Mouse (Mus musculus): ENCODE data around the gene Yipf2. TPM values are rescaled to one million over a fixed set of nuclear protein-coding genes. Genes with fewer than 3 reads are reported as not detected.

The Yipf2 gene
- total RNA-seq (2014; rRNA removed) (18.6 and 25.5 TPM in 2 replicates), polyA plus RNA-seq (2015; fragmentation: Nextera tagmentation; extraction: Ambion mirVana) (18.4 and 19.3 TPM in 2 replicates)

- no peaks in the 10 kb centered on the region for H3K27me3 ChIP-seq (ENCODE audit: insufficient read depth, low read length)
- 0 out of 2 replicates have a peak, but pooled peaks have one; percentile 1 for TF ChIP-seq CTCF (IDR thresholded peaks at IDR 0.05; ENCODE audit: low read depth)
- no peaks in the 10 kb centered on the region for H3K9me3 ChIP-seq (ENCODE audit: low read length)
- H3K4me3 ChIP-seq (ENCODE audit: low read length): peak within 1 kb of the TSS; percentile 64
- WGBS: 2% methylated on average over 30 of the region's 30 CpGs
- DNase-seq (ENCODE audit: low spot score) (peak; percentile 98), ATAC-seq (peak; percentile 92)
- H3K9ac ChIP-seq (replicated peaks; ENCODE audit: low read length): peak within 1 kb of the TSS; percentile 91
- H3K27ac ChIP-seq: peak within 1 kb of the TSS; percentile 84
- peaks cover 25% of the 10 kb centered on the region for H3K36me3 ChIP-seq (ENCODE audit: insufficient read depth, low read length)
- peaks cover 5% of the 10 kb centered on the region; the same call in 1 of the 2 replicates for H3K4me1 ChIP-seq (ENCODE audit: insufficient read depth, low read length)
- peak within 1 kb of the TSS; percentile 81 for H3K4me2 ChIP-seq (ENCODE audit: low read depth, low read length)
These were observed at the start of gene Yipf2, which contains the start of gene Timm29 for GRCm38 (mm10) chr9:21592703-21593121. Gene Yipf2 (minus strand): TSS chr9:21592828. Gene Timm29 (plus strand): TSS chr9:21592722.

GRCm38 (mm10) chr9:21639031-21639430 lies 46.4 kb upstream of the Yipf2 start:
- ATAC-seq (no peak), DNase-seq (ENCODE audit: low spot score) (no peak)
- Histone ChIP-seq H3K4me1 (ENCODE audit: insufficient read depth, low read length) (no peaks in the 10 kb centered on the region), H3K27me3 (ENCODE audit: insufficient read depth, low read length) (no peaks in the 10 kb centered on the region), H3K27ac (no peak overlapping the region), H3K4me3 (ENCODE audit: low read length) (no peak overlapping the region), H3K9me3 (ENCODE audit: low read length) (no peaks in the 10 kb centered on the region), H3K4me2 (ENCODE audit: low read depth, low read length) (no peak overlapping the region), H3K36me3 (ENCODE audit: insufficient read depth, low read length) (peaks cover 87% of the 10 kb centered on the region), H3K9ac (replicated peaks; ENCODE audit: low read length) (no peak overlapping the region)
- no peak for TF ChIP-seq CTCF (IDR thresholded peaks at IDR 0.05; ENCODE audit: low read depth)
- WGBS: 83% methylated on average over 11 of the region's 11 CpGs

DNA sequence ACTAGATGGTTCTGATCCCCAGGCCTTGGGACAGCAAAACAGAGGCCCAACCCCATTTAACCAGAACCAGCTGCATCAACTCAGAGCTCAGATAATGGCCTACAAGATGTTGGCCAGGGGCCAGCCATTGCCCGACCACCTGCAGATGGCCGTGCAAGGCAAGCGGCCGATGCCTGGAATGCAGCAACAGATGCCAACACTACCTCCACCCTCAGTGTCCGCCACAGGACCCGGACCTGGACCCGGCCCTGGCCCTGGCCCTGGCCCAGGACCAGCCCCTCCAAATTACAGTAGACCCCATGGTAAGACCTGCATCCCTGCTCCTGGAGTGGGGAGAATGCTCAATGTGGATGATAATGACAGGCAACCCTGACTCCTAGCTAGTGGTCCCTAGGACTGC lies 43.0 kb upstream of the Yipf2 start:
- H3K9me3 ChIP-seq (ENCODE audit: low read length): no peaks in the 10 kb centered on the region
- 39% methylated on average over 7 of the region's 7 CpGs for WGBS
- DNase-seq (ENCODE audit: low spot score) (peak; percentile 29), ATAC-seq (peak; percentile 8; the same call in 1 of the 2 replicates)
- no peak overlapping the region for H3K4me3 ChIP-seq (ENCODE audit: low read length)
- H3K27me3 ChIP-seq (ENCODE audit: insufficient read depth, low read length): no peaks in the 10 kb centered on the region
- H3K9ac ChIP-seq (replicated peaks; ENCODE audit: low read length): no peak overlapping the region
- TF ChIP-seq CTCF (IDR thresholded peaks at IDR 0.05; ENCODE audit: low read depth): no peak
- H3K27ac ChIP-seq: no peak overlapping the region; the same call in 1 of the 2 replicates
- no peaks in the 10 kb centered on the region for H3K4me1 ChIP-seq (ENCODE audit: insufficient read depth, low read length)
- H3K36me3 ChIP-seq (ENCODE audit: insufficient read depth, low read length): peaks cover 66% of the 10 kb centered on the region
- H3K4me2 ChIP-seq (ENCODE audit: low read depth, low read length): no peak overlapping the region

DNA sequence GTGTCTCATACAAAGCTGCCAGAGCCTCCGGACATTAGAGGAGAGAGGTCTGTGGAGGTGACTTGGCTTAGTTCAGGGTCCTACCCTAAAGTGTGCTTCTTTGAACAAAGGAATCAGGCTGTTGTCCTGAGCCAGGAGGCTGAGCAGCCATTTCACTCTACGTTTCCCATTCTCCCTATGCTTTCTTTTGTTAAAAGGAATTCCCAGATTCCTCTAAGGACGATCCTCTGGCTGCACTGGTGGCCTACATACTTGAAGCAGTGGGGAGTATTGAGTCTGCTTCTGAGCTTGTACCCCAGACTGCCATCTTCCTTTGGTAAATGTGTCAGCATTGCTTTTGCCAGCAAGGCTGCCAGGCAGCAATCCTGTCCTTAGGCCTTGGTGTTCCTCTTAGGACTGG lies 40.5 kb upstream of the Yipf2 start:
- DNase-seq (ENCODE audit: low spot score) (no peak), ATAC-seq (no peak)
- Histone ChIP-seq H3K9me3 (ENCODE audit: low read length) (no peaks in the 10 kb centered on the region), H3K4me3 (ENCODE audit: low read length) (no peak overlapping the region), H3K4me1 (ENCODE audit: insufficient read depth, low read length) (no peaks in the 10 kb centered on the region), H3K4me2 (ENCODE audit: low read depth, low read length) (no peak overlapping the region), H3K27me3 (ENCODE audit: insufficient read depth, low read length) (no peaks in the 10 kb centered on the region), H3K9ac (replicated peaks; ENCODE audit: low read length) (no peak overlapping the region), H3K36me3 (ENCODE audit: insufficient read depth, low read length) (peaks cover 48% of the 10 kb centered on the region), H3K27ac (no peak overlapping the region)
- 44% methylated on average over 3 of the region's 3 CpGs for WGBS
- TF ChIP-seq CTCF (IDR thresholded peaks at IDR 0.05; ENCODE audit: low read depth): no peak

GRCm38 (mm10) chr9:21630673-21631072 lies 38.0 kb upstream of the Yipf2 start:
- TF ChIP-seq CTCF (IDR thresholded peaks at IDR 0.05; ENCODE audit: low read depth): peak; percentile 68
- H3K4me3 ChIP-seq (ENCODE audit: low read length): no peak overlapping the region
- H3K4me2 ChIP-seq (ENCODE audit: low read depth, low read length): no peak overlapping the region
- no peak overlapping the region for H3K9ac ChIP-seq (replicated peaks; ENCODE audit: low read length)
- no peaks in the 10 kb centered on the region for H3K27me3 ChIP-seq (ENCODE audit: insufficient read depth, low read length)
- H3K4me1 ChIP-seq (ENCODE audit: insufficient read depth, low read length): no peaks in the 10 kb centered on the region
- H3K9me3 ChIP-seq (ENCODE audit: low read length): no peaks in the 10 kb centered on the region
- peaks cover 27% of the 10 kb centered on the region for H3K36me3 ChIP-seq (ENCODE audit: insufficient read depth, low read length)
- WGBS: 72% methylated on average over 3 of the region's 3 CpGs
- H3K27ac ChIP-seq: no peak overlapping the region
- ATAC-seq (no peak), DNase-seq (ENCODE audit: low spot score) (peak; percentile 54)

DNA sequence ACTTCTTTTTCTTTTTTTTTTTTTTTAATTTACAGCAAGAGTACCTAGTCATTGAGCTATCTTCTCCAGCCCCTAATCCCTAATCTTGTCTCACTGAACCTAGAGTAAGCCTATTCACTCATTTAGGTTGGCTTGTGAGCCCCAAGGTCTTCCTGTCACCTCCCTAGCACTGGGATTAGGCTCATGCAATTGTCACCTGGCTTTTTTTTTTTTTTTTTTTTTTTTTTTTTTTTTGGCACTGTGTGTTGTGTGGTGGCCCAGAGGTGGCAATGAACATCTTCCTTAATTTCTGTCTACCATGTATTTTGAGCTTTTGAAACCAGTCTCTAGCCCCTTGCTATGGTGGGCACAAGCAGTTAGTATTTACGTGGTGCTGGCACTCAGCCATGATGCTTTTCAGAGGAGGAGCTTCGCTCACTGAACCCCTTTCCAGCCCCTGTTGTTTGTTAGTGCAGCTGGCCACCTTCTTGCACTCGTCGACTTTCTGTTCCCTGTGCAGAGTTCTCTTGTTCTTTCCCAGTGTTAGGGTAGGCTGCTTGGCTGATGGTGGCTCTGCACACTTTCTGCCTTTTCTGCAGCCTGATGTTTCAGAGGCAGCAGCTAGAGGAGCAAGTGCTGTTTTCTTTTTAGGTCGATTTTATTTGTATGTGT lies 34.6 kb upstream of the Yipf2 start:
- Histone ChIP-seq H3K4me1 (ENCODE audit: insufficient read depth, low read length) (no peaks in the 10 kb centered on the region), H3K9me3 (ENCODE audit: low read length) (no peaks in the 10 kb centered on the region), H3K27me3 (ENCODE audit: insufficient read depth, low read length) (no peaks in the 10 kb centered on the region), H3K4me3 (ENCODE audit: low read length) (no peak overlapping the region), H3K9ac (replicated peaks; ENCODE audit: low read length) (no peak overlapping the region), H3K4me2 (ENCODE audit: low read depth, low read length) (no peak overlapping the region), H3K27ac (no peak overlapping the region), H3K36me3 (ENCODE audit: insufficient read depth, low read length) (no peaks in the 10 kb centered on the region)
- ATAC-seq: no peak
- no peak for TF ChIP-seq CTCF (IDR thresholded peaks at IDR 0.05; ENCODE audit: low read depth)
- DNase-seq (ENCODE audit: low spot score): peak; percentile 37
- WGBS: 45% methylated on average over 5 of the region's 5 CpGs

- H3K4me2 ChIP-seq (ENCODE audit: low read depth, low read length): no peak overlapping the region
- no peak overlapping the region for H3K4me3 ChIP-seq (ENCODE audit: low read length)
- DNase-seq (ENCODE audit: low spot score) (no peak), ATAC-seq (no peak)
- H3K9ac ChIP-seq (replicated peaks; ENCODE audit: low read length): no peak overlapping the region
- H3K9me3 ChIP-seq (ENCODE audit: low read length): no peaks in the 10 kb centered on the region
- peak; percentile 50 for TF ChIP-seq CTCF (IDR thresholded peaks at IDR 0.05; ENCODE audit: low read depth)
- no peak overlapping the region for H3K27ac ChIP-seq
- no peaks in the 10 kb centered on the region for H3K36me3 ChIP-seq (ENCODE audit: insufficient read depth, low read length)
- no peaks in the 10 kb centered on the region for H3K27me3 ChIP-seq (ENCODE audit: insufficient read depth, low read length)
- no peaks in the 10 kb centered on the region for H3K4me1 ChIP-seq (ENCODE audit: insufficient read depth, low read length)
These were observed 33.9 kb upstream of the Yipf2 start for GRCm38 (mm10) chr9:21626571-21626970.

Data from hindbrain, postnatal 0 days (tissue).